Mouse (Mus musculus) kidney, postnatal 25 days (tissue): ENCODE measurements at regions not wholly inside any gene's neighbourhood (a gene's known extent, or its start where the extent isn't known, plus 50 kb on each side); places are given as distances from the start of the nearest gene placed in this dataset.
"Not testable (repeated sequence)": the region's sequence is repeated elsewhere in the genome, so short reads cannot be mapped to it uniquely, and the experiment has no call there.

ENCODE experiments used
- DNase-seq, 2 experiments: peaks; one replicate each; pipeline ENCODE4 v3.0.0; 2021; ENCODE audit warnings: mixed read lengths in 2 of 2

DNA sequence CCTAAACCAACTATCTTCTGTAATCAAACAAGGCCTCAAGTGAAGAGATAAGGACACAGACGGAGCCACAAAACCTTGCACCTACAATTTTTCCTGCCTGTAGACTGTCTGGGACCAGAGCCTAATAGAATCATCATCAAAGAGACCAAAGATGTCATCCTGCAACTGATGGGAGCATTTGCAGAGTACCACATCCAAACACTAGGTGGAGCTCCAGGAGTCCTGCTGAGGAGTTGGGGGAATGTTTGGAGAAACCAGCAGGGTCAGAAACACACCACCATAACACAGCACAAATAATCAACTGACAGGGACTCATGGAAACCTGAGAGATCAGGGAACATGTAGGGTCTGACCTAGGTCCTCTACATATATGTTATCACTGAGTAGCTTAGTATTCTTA, 160.9 kb downstream of the Gm6760 start:
- peak in 1 of 2 experiments; percentile 8 for DNase-seq

DNA sequence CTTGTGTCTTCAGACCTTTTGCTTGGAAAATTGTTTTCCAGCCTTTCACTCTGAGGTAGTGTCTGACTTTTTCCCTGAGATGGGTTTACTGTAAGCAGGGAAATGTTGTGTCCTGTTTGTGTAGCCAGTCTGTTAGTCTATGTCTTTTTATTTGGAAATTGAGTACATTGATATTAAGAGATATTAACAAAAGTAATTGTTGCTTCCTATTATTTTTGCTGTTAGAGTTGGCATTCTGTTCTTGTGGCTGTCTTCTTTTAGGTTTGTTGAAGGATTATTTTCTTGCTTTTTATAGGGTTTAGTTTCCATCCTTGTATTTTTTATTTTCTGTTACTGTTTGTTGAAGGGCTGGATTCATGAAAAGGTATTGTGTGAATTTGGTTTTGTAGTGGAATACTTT, 179.6 kb downstream of the Gm6760 start:
- DNase-seq: not testable (repeated sequence)
